Mouse (Mus musculus) stomach, postnatal 0 days (tissue): Measurements from ENCODE around the gene Dffa. TPM values are rescaled to one million over a fixed set of nuclear protein-coding genes. Genes with fewer than 3 reads are reported as not detected.

Source experiments
- ATAC-seq: fragments of 200-750 bp; cut with Nextera tagmentation; 2 replicates; pipeline ENCODE4 v1.8.0; 2017; ENCODE audit not compliant: low FRiP score, low TSS enrichment
- DNase-seq: peaks from one replicate; pipeline ENCODE4 v3.0.0-alpha.2; 2016; ENCODE audit warnings: low spot score
- H3K27ac ChIP-seq: fragments of 300-500 bp; sonication (generic); replicated peaks from 2 replicates; pipeline ENCODE4 v1.5.1; 2014; ENCODE audit warnings: mild to moderate bottlenecking, control low read depth
- H3K27me3 ChIP-seq: fragments of 300-500 bp; sonication (generic); 2 replicates; pipeline ENCODE4 v1.6.1; 2014; ENCODE audit warnings: low read length; ENCODE audit not compliant: control insufficient read depth, insufficient read depth
- H3K36me3 ChIP-seq: fragments of 300-500 bp; sonication (generic); 2 replicates; pipeline ENCODE4 v1.6.1; 2014; ENCODE audit warnings: low read length, mixed read lengths; ENCODE audit not compliant: control insufficient read depth, insufficient read depth
- H3K4me1 ChIP-seq: fragments of 300-500 bp; sonication (generic); replicated peaks from 2 replicates; pipeline ENCODE4 v1.6.1; 2014; ENCODE audit warnings: antibody characterized with exemption; ENCODE audit not compliant: control insufficient read depth, insufficient read depth
- H3K4me2 ChIP-seq: fragments of 300-500 bp; sonication (generic); replicated peaks from 2 replicates; pipeline ENCODE4 v1.6.1; 2014; ENCODE audit warnings: low read depth, mild to moderate bottlenecking, control low read depth, moderate library complexity
- H3K4me3 ChIP-seq: fragments of 300-500 bp; sonication (generic); 2 replicates; pipeline ENCODE4 v1.5.1; 2014; ENCODE audit warnings: low read depth, low read length, control low read depth
- H3K9ac ChIP-seq: fragments of 300-500 bp; sonication (generic); 2 replicates; pipeline ENCODE4 v1.6.1; 2014; ENCODE audit warnings: mild to moderate bottlenecking, low read length, control low read depth, mixed read lengths
- H3K9me3 ChIP-seq: fragments of 300-500 bp; sonication (generic); 2 replicates; pipeline ENCODE4 v1.6.1; 2016; ENCODE audit warnings: low read length; ENCODE audit not compliant: control insufficient read depth
- CTCF ChIP-seq: IDR thresholded peaks from 2 replicates; pipeline ENCODE4 v1.5.1; 2016; ENCODE audit warnings: antibody characterized with exemption, low read depth, mild to moderate bottlenecking, moderate library complexity
- EP300 ChIP-seq: optimal IDR thresholded peaks from 2 replicates; pipeline ENCODE3; 2016; ENCODE audit warnings: antibody characterized with exemption
- WGBS: fragments of 180-500 bp; shearing (Covaris S2); extraction: QIAGEN DNeasy Blood & Tissue Kit; methylation state at CpG from one replicate; pipeline ENCODE4 v1.1.7; 2014; 5-methylcytosine and 5-hydroxymethylcytosine counted together
- polyA plus RNA-seq: library from polyadenylated mRNA; unstranded; fragments of >200 nt; fragmentation: Nextera tagmentation; extraction: Ambion mirVana; gene quantifications from 2 replicates; pipeline ENCODE4 v1.2.1, GENCODE M21; 2015

Dffa gene
- polyA plus RNA-seq, 1 experiment from 2014 or later, result 20.1 TPM

- Histone ChIP-seq H3K27ac (peak overlapping the region; percentile 85), H3K4me2 (peak overlapping the region; percentile 27; the same call in 1 of the 2 replicates), H3K4me3 (no peak overlapping the region), H3K9me3 (no peaks in the 10 kb centered on the region), H3K36me3 (peaks cover 7% of the 10 kb centered on the region; the same call in 1 of the 2 replicates), H3K9ac (no peak overlapping the region), H3K4me1 (no peaks in the 10 kb centered on the region), H3K27me3 (no peaks in the 10 kb centered on the region)
- 60% methylated on average over 13 of the region's 13 CpGs for WGBS
- peak; percentile 52 for DNase-seq
- peak; percentile 24; the same call in 1 of the 2 replicates for ATAC-seq
- no peak for TF ChIP-seq EP300
These were observed 28.9 kb upstream of the Dffa start for GRCm38 (mm10) chr4:149075073-149075472.

GRCm38 (mm10) chr4:149075871-149076575 lies 27.9 kb upstream of the Dffa start:
- Histone ChIP-seq H3K27me3 (no peaks in the 10 kb centered on the region), H3K27ac (peak overlapping the region; percentile 85), H3K9me3 (no peaks in the 10 kb centered on the region), H3K4me2 (peak overlapping the region; percentile 27), H3K4me1 (no peaks in the 10 kb centered on the region), H3K9ac (no peak overlapping the region), H3K36me3 (peaks cover 7% of the 10 kb centered on the region; the same call in 1 of the 2 replicates), H3K4me3 (no peak overlapping the region)
- DNase-seq (peak; percentile 73), ATAC-seq (peak; percentile 83)
- TF ChIP-seq EP300, result no peak
- TF ChIP-seq CTCF, result peak; percentile 71
- 19% methylated on average over 10 of the region's 10 CpGs for WGBS

- Histone ChIP-seq H3K9ac (no peak overlapping the region), H3K27ac (no peak overlapping the region), H3K4me3 (no peak overlapping the region), H3K9me3 (no peaks in the 10 kb centered on the region), H3K4me1 (0 out of 2 replicates have a peak, but pooled peaks cover 2% of the 10 kb centered on the region), H3K27me3 (no peaks in the 10 kb centered on the region), H3K36me3 (peaks cover 7% of the 10 kb centered on the region; the same call in 1 of the 2 replicates), H3K4me2 (no peak overlapping the region)
- no peak for DNase-seq
- ATAC-seq, result no peak
- WGBS, result 57% methylated on average over 4 of the region's 4 CpGs
- TF ChIP-seq CTCF, result no peak
- TF ChIP-seq EP300, result no peak
These were observed 25.7 kb upstream of the Dffa start for GRCm38 (mm10) chr4:149078261-149078660.

- Histone ChIP-seq H3K9me3 (no peaks in the 10 kb centered on the region), H3K27ac (no peak overlapping the region), H3K4me2 (no peak overlapping the region), H3K9ac (no peak overlapping the region), H3K27me3 (no peaks in the 10 kb centered on the region), H3K4me3 (no peak overlapping the region), H3K4me1 (0 out of 2 replicates have a peak, but pooled peaks cover 2% of the 10 kb centered on the region), H3K36me3 (peaks cover 7% of the 10 kb centered on the region; the same call in 1 of the 2 replicates)
- 73% methylated on average over 6 of the region's 6 CpGs for WGBS
- TF ChIP-seq CTCF (no peak), EP300 (no peak)
- no peak for ATAC-seq
- DNase-seq, result no peak
These were observed 24.3 kb upstream of the Dffa start for GRCm38 (mm10) chr4:149079629-149080028.

GRCm38 (mm10) chr4:149080111-149080510 lies 23.8 kb upstream of the Dffa start:
- H3K9me3 ChIP-seq, result no peaks in the 10 kb centered on the region
- H3K36me3 ChIP-seq, result peaks cover 5% of the 10 kb centered on the region; the same call in 1 of the 2 replicates
- no peak overlapping the region for H3K9ac ChIP-seq
- DNase-seq, result no peak
- ATAC-seq, result no peak
- WGBS, result 79% methylated on average over 8 of the region's 8 CpGs
- no peak overlapping the region for H3K4me3 ChIP-seq
- TF ChIP-seq CTCF, result no peak
- no peak for TF ChIP-seq EP300
- H3K27me3 ChIP-seq, result no peaks in the 10 kb centered on the region
- no peak overlapping the region for H3K4me2 ChIP-seq
- 0 out of 2 replicates have a peak, but pooled peaks cover 2% of the 10 kb centered on the region for H3K4me1 ChIP-seq
- no peak overlapping the region for H3K27ac ChIP-seq

GRCm38 (mm10) chr4:149081528-149081927 lies 22.4 kb upstream of the Dffa start:
- no peaks in the 10 kb centered on the region for H3K36me3 ChIP-seq
- DNase-seq, result peak; percentile 81
- H3K4me2 ChIP-seq, result peak overlapping the region; percentile 23; the same call in 1 of the 2 replicates
- H3K9me3 ChIP-seq, result no peaks in the 10 kb centered on the region
- peak; percentile 82 for ATAC-seq
- 49% methylated on average over 17 of the region's 17 CpGs for WGBS
- TF ChIP-seq CTCF (no peak), EP300 (no peak)
- H3K27ac ChIP-seq, result peak overlapping the region; percentile 24; the same call in 1 of the 2 replicates
- H3K4me3 ChIP-seq, result no peak overlapping the region
- H3K27me3 ChIP-seq, result no peaks in the 10 kb centered on the region
- H3K4me1 ChIP-seq, result 0 out of 2 replicates have a peak, but pooled peaks cover 2% of the 10 kb centered on the region
- H3K9ac ChIP-seq, result no peak overlapping the region; the same call in 1 of the 2 replicates
